Mouse (Mus musculus): ENCODE measurements around the gene Arhgap27.

GRCm38 (mm10) chr11:103338119-103338518 is 25.4 kb downstream of the Arhgap27 start:
- TF ChIP-seq CTCF (IDR thresholded peaks at IDR 0.05; ENCODE audit: low read depth) (no peak), EP300 (optimal IDR thresholded peaks at IDR 0.05) (no peak)

Measured in stomach, postnatal 0 days (tissue).